Mouse (Mus musculus) cerebral cortex, adult 2 months (tissue): ENCODE results near the gene Atp1a4.

Experiments used
- WGBS: fragments of 180-500 bp; shearing (Covaris S2); methylation state at CpG from one replicate; pipeline ENCODE4 v1.1.7; 2018; 5-methylcytosine and 5-hydroxymethylcytosine counted together

Gene Atp1a4

GRCm38 (mm10) chr1:172281522-172282254 is 23.5 kb upstream of the Atp1a4 start:
- WGBS, result 43% methylated on average over 10 of the region's 10 CpGs

DNA sequence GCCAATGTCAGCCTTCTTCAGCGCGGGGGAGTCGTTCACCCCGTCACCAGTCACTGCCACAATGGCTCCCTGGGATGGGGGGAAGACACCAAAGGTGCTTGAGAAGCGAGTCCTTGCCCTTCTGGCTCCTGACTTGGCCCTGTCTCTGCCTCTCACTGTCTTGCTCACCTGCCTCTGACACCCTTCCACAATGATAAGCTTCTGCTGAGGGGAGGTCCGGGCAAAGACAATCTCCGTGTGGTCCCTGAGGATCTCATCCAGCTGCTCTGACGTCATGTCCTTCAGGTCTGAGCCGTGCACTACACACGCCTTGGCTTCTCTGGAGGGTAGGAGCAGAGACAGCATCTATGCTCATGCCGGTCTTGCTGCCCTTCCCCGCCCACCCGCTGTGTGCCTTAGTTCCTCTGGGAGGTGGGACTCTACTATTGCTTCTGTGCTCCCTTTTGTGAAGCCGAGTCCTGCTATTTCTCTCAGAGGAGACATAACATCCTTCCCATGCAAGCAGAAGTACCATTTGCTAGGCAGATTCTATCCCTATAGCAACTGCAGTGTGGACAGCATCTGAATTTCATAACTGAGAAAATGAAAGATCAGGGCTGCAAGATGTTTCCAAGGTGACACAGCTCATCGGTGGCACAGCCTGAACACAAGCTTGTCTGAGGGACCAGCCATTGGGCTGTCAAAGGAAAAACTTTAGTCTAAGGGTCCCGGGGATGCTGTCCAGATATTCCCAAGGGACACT is 21.7 kb upstream of the Atp1a4 start:
- WGBS, result 59% methylated on average over 16 of the region's 16 CpGs

DNA sequence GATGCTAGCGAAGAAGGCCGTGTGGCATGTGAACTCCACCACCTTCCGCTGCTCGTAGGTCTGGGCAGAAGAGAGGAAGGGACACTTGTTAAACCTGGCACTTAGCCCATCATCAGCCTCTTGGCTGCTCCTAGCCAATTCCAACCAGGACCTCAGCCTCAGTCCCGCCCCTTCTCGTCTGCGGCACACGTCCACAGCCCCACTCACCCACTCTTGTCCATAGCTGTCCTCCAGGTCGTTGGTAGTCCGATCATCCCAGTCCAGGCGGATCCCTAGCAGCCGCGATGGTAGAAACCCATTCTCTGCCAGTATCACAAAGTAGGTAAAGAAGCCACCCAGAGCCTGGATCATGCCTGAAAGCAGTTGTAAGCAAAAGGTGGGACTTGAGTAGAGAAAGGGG is 20.1 kb upstream of the Atp1a4 start:
- WGBS, result 84% methylated on average over 13 of the region's 13 CpGs

DNA sequence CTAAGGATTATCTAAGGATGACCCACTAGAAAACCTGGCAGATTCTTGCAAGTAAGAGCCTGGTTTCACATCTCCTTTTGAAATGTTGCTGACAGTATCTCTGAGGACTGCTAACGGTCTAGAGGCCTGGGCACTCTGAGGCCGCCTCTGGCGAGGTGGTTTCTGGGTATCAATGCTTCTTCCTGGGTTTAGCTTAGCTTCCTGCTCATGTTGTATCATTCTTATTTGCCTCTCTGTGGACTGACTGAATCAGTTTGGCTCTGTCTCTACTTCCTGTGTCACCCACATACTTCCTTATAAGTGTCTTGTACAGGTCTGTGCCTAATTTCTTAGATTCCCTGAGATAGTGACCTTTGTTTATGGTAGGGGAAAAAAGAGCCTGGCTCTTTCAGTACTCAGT is 19.0 kb upstream of the Atp1a4 start:
- WGBS, result 82% methylated on average over 3 of the region's 3 CpGs

GRCm38 (mm10) chr1:172274547-172274946 is 16.3 kb upstream of the Atp1a4 start:
- WGBS, result 84% methylated on average over 5 of the region's 5 CpGs

DNA sequence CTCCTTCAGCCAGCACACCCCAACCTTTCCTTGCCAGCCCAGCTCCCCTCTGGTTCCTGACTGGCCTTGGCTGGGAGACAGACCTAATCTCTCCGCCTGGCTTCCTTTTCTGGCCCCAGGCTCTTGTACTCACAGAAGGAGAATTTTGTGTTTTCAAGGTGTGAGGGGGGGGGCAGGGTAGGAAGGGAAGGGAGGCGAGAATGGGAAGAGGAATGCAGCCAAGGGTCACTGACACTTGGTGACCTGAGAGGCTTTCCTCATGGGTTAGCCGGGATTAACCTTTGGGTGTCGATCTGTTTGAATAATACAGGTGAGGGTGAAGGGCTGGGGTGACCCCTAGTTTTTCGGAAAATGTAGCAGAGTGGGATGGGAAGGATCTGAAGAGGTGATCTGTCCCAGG is 15.9 kb upstream of the Atp1a4 start:
- 80% methylated on average over 5 of the region's 5 CpGs for WGBS

- WGBS, result 77% methylated on average over 6 of the region's 6 CpGs
Observed at GRCm38 (mm10) chr1:172273386-172273785, 15.2 kb upstream of the Atp1a4 start.

- 43% methylated on average over 10 of the region's 10 CpGs for WGBS
Observed at GRCm38 (mm10) chr1:172271765-172272164, 13.6 kb upstream of the Atp1a4 start.

GRCm38 (mm10) chr1:172271208-172271607 is 13.0 kb upstream of the Atp1a4 start:
- 49% methylated on average over 3 of the region's 3 CpGs for WGBS

DNA sequence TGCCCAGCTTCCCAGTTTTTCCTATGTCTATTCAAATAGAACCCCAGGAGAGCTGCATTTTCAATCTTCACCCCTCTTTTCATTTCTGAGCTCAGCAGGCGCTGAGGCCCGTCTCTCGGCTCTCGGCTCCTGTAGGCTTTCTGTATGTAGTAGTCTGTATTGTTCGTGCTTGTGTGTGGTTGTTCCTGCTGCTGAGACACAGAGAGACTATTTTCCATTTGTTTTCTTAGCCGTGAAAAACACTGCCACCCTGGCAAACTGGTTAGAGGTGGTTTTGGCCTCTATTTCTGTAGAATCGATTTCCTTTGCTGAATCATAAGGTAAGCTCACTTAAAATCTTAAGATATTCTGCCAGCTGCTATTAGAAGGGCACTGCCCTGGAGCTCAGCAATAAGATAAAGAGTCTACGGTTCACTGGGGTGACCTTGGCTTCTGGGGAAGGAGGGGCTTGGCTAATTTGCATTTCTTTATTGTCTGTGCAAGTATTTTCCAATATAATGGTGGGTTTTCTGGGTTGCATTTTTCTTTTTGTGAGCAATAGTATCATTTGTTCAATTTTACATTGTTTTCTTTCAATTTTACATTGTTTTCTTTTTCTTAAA is 3.4 kb upstream of the Atp1a4 start, which contains the start of gene Igsf8:
Gene Igsf8, plus strand, starts transcription at position 165 of the 602 bp plus-strand sequence.
- 65% methylated on average over 8 of the region's 8 CpGs for WGBS

DNA sequence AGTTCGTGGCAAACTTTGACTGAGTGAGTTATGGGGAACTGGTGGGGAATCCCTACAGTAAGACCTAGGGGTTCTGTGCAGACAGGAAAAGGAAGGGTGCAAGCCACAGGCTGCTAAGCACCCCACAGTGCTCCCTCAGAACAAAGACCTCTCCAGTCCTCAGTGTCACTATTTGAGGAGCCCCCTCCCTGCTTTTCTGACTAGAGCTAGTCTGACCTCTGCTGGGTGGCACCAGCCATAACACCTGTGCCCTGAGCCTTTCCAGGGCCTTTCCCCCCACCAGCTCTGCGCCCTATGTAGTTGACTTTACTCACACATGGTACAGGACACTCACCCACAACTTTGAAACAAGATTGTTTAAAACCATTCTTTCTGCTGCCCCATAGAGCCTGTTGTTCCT is 10.5 kb downstream of the Atp1a4 start:
- 45% methylated on average over 2 of the region's 2 CpGs for WGBS

DNA sequence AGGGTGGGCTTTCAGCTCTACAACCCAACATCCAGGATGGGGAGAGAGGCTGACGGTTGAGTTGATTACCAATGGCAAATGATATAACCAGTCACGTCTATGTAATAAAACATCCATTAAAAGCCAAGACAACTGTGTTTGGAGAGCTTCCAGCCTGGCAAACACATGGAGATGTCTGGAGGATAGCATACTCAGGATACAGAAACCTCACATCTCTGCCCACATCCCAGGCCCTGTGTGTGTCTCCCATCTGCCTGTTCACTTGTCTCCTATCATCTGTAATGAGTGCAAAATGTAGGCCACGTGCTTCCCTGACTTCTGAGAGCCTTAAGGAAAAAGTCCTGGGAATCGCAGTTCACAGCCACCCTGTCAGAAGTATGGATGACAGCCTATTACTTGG is 11.0 kb downstream of the Atp1a4 start:
- WGBS, result 53% methylated on average over 4 of the region's 4 CpGs

GRCm38 (mm10) chr1:172244645-172245044 is 13.6 kb downstream of the Atp1a4 start:
- whole genome bisulfite sequencing, result 79% methylated on average over 23 of the region's 23 CpGs

GRCm38 (mm10) chr1:172243547-172244205 is 14.5 kb downstream of the Atp1a4 start:
- WGBS, result 45% methylated on average over 16 of the region's 16 CpGs

DNA sequence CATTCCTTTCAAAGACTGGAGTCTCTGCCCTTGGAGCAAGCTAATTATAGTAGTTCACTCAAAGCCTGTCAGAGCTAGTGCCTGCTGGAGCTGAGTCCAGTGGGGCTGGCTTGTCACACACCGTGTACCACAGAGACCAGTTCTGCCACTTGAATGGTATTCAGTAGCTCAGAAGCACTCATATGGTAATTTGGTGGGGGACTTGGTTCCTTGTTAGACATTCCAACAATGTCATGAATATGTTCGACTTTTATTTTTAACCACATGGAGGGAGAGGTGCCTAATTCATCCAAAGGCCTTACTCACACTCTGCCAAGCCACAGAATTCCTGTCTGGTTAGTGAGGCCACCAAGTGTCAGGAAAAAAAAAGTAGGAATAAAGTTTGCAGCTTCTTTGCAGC is 15.8 kb downstream of the Atp1a4 start:
- 50% methylated on average over 2 of the region's 2 CpGs for WGBS

GRCm38 (mm10) chr1:172240945-172241708 is 17.1 kb downstream of the Atp1a4 start:
- WGBS, result 58% methylated on average over 6 of the region's 6 CpGs

- 89% methylated on average over 1 of the region's 1 CpGs for WGBS
Observed at GRCm38 (mm10) chr1:172229215-172229614, 29.0 kb downstream of the Atp1a4 start.

DNA sequence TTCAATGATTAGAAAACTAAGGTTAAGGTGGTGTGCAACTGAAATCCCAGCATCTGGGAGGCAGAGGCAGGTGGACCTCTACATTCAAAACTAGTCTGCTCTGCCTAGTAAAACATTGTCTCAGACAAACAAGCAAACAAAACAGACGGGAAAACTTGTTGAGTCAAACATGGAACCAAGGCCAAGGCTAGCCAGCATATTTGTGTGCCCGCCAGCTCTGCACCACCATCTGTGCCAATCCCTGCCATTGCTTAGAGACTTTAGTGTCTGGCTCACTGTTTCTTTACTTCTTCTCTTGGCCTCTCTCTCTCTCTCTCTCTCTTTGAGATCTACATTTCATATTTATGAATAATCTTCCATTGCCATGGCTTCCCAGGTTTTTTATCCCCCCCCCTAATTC is 30.0 kb downstream of the Atp1a4 start:
- 78% methylated on average over 2 of the region's 2 CpGs for WGBS

GRCm38 (mm10) chr1:172221297-172222063 is 36.7 kb downstream of the Atp1a4 start:
- 77% methylated on average over 11 of the region's 11 CpGs for WGBS

- 46% methylated on average over 10 of the region's 10 CpGs for WGBS
Observed at GRCm38 (mm10) chr1:172220414-172220813, 37.8 kb downstream of the Atp1a4 start.
